Mouse (Mus musculus) fibroblast of lung, adult 2 months (primary cell): Measurements from ENCODE around the gene Gfod1.

Experiments
- DNase-seq: peaks from one replicate; pipeline ENCODE4 v3.0.0-alpha.2; 2011; ENCODE audit warnings: low read depth

The Gfod1 gene

GRCm38 (mm10) chr13:43230842-43231241 lies 73.1 kb downstream of the Gfod1 start:
- no peak for DNase-seq

- DNase-seq: no peak
These were observed 73.7 kb downstream of the Gfod1 start for GRCm38 (mm10) chr13:43230238-43230637.

GRCm38 (mm10) chr13:43229767-43230166 lies 74.2 kb downstream of the Gfod1 start:
- no peak for DNase-seq

DNA sequence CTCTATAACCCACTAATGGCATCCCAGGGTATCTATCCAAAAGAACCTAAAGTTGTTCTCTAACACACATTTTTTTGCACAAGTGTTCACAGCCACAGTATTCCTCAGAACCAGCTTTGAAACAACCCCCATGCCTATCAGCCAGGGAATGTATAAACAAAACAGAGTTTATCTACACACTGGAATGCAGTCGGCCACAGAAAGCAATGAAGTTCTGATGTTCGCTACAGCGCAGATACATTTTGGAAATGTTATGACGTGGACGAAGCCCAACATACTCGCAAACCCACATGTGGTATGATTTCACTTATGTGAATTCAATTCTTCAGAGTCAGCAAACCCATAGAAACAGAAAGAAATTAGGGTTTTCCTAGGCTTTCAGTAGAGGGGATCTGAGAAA lies 75.8 kb downstream of the Gfod1 start:
- no peak for DNase-seq

DNA sequence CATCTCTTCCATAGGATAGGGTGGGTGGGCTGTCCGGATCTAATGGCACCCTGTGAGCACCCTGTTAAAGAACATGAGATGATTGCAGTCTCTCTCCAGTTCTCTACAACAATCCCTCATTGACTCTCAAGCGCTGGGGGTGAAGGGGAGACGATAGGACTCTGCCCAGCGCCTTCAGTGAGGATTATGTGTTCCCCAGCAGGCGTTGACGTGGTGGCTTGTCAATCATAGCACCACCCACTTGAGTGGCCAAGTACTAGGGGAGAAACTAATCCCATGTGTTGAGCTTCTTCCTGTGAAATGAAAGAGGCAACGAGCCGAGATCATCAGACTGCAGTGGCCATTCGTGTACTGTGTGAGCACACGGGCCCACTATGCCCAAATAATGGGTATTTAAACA lies 77.9 kb downstream of the Gfod1 start:
- DNase-seq: no peak

GRCm38 (mm10) chr13:43225161-43225560 lies 78.8 kb downstream of the Gfod1 start:
- no peak for DNase-seq

- DNase-seq: no peak
These were observed 81.9 kb downstream of the Gfod1 start for GRCm38 (mm10) chr13:43222084-43222483.

DNA sequence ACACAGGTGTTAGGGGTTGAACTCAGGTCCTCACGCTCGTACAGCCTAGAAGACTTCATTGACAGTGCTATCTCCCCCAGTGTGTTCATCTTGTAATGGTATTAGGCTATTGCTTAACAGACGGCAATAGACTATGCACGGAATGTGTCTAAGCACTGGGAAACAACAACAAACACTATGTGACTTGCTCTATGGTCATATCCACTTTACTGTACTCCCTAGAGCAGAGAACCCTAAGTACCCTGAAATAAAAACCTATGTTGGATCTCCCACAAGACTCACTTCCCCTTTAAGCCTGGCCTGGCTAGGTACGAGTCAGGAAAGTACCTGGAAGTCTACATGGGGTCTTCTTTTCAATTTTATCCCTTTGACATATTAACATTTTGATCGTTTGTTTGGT lies 82.7 kb downstream of the Gfod1 start:
- no peak for DNase-seq

- no peak for DNase-seq
These were observed 83.3 kb downstream of the Gfod1 start for GRCm38 (mm10) chr13:43220635-43221034.

DNA sequence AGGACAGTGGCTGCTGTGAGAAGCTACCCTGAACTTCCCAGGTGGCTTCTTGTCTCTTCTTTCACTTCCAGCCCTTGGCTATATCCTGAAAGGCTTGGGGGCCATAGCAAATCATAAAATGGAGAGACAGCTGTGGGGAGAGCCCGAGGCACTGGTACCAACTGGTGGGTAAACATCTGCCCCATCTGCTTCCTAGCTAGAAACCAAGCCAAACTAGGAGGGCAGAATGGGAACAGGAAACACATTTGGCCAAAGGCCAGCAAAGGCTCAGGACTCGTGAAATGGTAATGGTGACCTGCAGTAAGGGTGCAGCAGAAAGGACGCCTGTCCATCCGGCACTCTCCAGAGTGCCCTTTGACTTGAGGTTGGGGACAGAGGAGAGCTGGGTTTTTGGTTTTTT lies 85.2 kb downstream of the Gfod1 start:
- DNase-seq: no peak

- no peak for DNase-seq
These were observed 85.7 kb downstream of the Gfod1 start for GRCm38 (mm10) chr13:43218284-43218683.

DNA sequence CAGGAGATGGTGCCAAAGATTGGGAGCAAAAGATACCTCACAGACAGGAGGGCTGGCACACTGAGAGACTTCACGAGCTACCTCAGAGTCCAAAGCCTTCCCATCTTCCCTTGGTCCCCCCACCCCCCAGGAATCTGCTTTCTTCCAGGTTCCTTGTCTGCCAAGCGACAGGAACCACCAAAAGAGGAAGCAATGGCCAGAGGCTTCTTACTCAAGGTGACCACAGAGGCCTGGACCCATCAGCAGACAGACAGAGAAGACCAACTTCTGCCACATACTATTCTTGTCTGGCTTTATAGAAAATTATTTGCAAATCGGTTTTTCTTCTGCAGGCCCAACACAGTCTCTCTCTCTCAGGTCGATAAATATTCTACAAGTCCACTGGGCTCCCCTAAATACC lies 86.3 kb downstream of the Gfod1 start:
- no peak for DNase-seq

DNA sequence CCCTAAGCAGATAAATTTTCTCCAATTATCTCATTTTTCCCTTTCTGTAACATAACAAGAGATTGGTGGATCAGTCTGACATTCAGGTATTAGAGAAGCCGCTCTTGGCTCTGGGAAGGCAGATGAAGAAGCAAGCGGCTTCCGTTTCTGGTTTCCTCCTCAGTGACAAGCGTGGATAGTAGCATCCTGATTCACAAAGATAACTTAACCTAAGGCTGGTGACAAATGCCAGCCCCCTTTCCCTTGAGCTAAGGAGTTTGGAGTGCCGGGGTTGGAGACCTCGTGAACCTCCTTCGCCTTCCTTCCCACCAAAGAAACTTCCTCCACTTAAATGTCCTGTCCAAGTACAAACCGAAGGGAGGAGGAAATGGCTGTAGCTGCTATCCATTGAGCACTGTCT lies 86.9 kb downstream of the Gfod1 start:
- DNase-seq: no peak

- no peak for DNase-seq
These were observed 87.8 kb downstream of the Gfod1 start for GRCm38 (mm10) chr13:43215994-43216706.

- no peak for DNase-seq
These were observed 88.6 kb downstream of the Gfod1 start for GRCm38 (mm10) chr13:43215144-43215993.

DNA sequence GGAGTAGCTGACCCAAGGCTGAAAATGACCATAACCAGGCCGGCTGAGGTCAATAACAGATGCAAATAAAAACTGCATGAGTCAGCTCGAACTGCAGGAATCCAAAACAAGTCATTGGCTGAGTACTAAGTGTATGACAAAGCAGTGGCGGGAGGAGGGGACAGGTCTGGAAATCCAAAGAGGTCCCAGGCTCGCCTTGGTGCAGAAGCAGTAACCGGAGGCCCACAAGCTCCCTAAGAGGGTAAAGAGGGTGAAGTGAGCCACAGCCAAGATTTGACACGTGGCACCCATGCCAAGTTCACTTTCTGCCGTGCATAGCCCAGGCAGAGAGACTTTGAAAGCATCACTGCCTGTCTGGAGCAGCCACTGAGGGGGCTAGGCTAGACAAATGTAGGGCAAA lies 91.6 kb downstream of the Gfod1 start:
- DNase-seq: peak; percentile 65

GRCm38 (mm10) chr13:43210956-43211355 lies 93.0 kb downstream of the Gfod1 start:
- no peak for DNase-seq

DNA sequence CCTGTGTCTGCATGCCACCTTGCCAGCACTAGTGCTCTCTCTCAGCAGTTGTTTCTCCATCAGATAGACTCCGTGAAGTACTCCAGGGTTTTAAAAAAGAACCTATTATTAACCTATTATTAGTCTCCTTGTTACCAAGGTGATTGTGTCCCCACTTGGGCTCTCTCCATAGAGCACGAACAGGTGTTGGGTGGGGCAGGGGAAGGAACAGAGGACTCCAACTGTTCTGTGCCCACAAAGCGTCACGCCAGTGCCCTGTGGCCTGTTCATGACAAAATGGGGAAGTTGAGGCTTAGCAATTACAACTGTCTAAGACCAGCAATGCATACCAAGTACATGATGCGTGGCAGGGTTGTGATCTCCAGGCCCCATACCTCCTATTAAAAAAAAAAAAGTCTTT lies 94.4 kb downstream of the Gfod1 start:
- no peak for DNase-seq

DNA sequence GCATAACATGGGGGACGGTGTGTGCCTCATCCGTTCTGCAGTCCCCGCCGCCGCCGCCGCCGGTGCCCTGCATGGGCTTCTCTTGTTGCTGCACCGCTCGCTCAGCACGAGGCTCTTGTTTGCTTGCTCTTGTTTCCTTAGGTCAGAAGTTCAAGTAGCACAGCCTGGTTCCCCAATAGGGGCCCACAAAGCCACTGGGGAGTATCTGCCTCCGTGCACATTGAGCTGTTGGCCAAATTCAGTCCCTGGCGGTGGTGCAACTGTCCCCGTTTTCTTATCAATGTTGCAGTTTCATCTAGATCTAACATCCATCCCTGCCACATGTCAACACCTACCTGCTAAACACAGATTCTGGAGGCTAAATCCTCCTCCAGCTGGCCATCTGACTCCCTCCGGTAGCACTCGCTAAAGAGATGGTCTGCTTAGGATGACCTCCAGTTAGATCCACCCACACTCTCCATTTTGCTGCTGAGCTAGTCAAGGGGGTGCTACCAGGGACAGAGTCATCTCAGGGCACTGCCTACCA lies 95.0 kb downstream of the Gfod1 start:
- DNase-seq: no peak

DNA sequence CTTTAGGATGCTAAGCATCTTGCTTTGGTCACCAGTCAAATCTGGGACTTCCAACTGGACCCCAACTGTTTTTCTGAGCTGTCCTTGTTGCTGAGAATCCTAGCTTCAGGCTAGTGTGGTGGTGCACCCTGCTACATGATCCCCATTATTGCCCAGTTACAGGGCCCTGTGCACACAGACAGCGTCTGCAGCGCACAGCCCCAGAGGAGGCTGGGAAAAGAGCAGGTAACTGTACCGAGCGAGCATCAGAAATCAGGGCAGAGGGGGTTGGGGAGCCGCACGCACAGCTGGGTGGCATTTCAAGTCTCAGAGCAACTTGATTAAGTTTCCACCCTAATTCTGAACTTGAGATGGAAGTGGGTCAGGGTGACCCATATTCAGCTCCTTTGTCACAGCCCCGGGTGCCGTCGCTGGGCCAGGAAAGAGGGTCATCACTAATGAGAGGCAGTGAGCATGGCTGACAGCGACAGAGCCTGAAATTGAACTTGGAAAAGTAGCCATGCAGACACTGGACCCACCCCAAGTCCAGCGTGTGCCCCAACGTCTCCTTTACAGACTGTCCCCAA lies 97.8 kb downstream of the Gfod1 start:
- no peak for DNase-seq

DNA sequence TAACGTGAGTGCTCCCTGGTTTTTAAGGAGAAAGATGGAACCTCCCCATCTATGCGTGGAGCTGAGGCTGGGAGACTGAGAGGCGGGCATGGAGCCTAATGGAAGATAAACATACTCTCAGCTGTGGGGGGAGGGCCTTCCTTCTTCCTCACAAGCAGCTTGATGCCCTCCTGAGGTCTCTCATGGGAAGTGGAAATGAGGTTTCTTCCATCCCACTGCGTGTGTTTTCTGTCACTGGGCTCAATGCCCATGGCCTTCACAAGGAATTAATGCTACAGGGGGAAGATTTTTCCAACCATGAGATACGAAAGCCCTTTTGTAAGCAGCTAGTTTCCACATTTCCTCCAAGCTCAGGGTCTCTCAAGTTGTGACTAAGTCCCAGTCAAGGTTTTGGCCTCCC lies 100.3 kb downstream of the Gfod1 start:
- DNase-seq: no peak

DNA sequence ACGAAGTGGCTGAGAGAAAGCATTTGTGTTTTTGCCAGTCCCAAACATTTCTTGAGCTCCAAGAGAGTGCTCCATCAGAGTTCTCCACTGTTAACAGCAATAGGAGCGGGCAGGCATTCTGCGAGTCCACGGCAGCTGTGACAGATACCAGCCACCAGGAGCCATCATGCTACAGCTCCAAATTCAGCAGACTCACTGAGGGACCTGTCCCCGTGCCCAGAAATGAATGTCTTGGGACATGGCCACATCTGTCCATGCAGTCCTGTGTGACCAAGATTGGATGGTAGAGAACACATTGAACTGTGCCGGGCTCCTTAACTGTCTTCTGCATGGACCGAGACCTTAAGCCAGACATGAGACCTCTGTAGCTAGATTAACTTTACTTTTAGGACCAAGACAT lies 100.7 kb downstream of the Gfod1 start:
- no peak for DNase-seq

- no peak for DNase-seq
These were observed 101.6 kb downstream of the Gfod1 start for GRCm38 (mm10) chr13:43202351-43202750.
